Mouse (Mus musculus) kidney, adult 2 months (tissue): ENCODE results near the gene Fhod1.

Experiments used
- CTCF ChIP-seq: fragments of 200-500 bp; conservative IDR thresholded peaks from 2 replicates; pipeline ENCODE4 v1.5.1; 2011; ENCODE audit warnings: low read depth, mild to moderate bottlenecking, control low read depth, low read length, moderate library complexity, mixed read lengths; ENCODE audit not compliant: insufficient read depth, insufficient read length
- POLR2A ChIP-seq: fragments of 200-500 bp; IDR thresholded peaks from one replicate; pipeline ENCODE4 v1.6.1; 2011; ENCODE audit warnings: low read depth, low read length, control low read depth

DNA sequence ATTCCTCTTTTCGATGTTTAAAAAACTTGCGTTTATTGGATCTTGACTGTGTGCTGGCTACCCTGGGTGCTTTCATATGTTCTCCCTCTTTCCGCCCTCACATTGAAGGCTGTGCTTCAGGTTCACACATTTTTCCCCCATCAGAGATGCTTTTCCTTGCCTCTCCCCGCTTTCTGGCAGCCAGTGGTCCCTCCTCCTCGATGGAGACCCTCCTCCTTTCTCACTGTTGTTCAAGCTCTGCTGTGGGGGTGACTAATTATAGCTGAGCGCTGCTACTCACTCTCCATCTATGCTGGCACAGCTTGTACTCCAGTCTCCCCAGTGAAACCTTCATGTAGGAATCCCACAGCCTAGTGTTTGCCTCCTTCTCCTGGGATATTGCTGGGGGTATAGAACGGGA is 2.4 kb upstream of the Fhod1 start:
- TF ChIP-seq POLR2A (no peak), CTCF (no peak)
